Mouse (Mus musculus): ENCODE results near the gene Rpl21. TPM values are rescaled to one million over a fixed set of nuclear protein-coding genes. Genes with fewer than 3 reads are reported as not detected.

The Rpl21 gene
- polyA plus RNA-seq (2014; fragmentation: Nextera tagmentation; extraction: Ambion mirVana): 596 and 605 TPM in 2 replicates

GRCm38 (mm10) chr5:146832769-146833448 is at the start of gene Rpl21:
Gene Rpl21, plus strand, starts transcription at chr5:146832890.
- ATAC-seq (ENCODE audit: insufficient number of reproducible peaks, low FRiP score, low TSS enrichment, low read depth) (peak; percentile 96), DNase-seq (ENCODE audit: low spot score) (peak; percentile 95)
- peak within 1 kb of the TSS; percentile 96 for H3K4me3 ChIP-seq (ENCODE audit: low read depth, low read length)
- H3K9ac ChIP-seq (ENCODE audit: low read length): peak within 1 kb of the TSS; percentile 98
- H3K27ac ChIP-seq (replicated peaks; ENCODE audit: low read depth, low read length): peak within 1 kb of the TSS; percentile 72
- peaks cover 11% of the 10 kb centered on the region for H3K36me3 ChIP-seq (ENCODE audit: control insufficient read depth, insufficient read depth, low read length)
- no peaks in the 10 kb centered on the region for H3K27me3 ChIP-seq (ENCODE audit: control insufficient read depth, insufficient read depth, low read length)
- no peaks in the 10 kb centered on the region for H3K9me3 ChIP-seq (ENCODE audit: control insufficient read depth, low read length)
- 0 out of 2 replicates have a peak, but pooled peaks cover 3% of the 10 kb centered on the region for H3K4me1 ChIP-seq (ENCODE audit: control insufficient read depth, insufficient read depth, low read length)
- peak within 1 kb of the TSS; percentile 64 for H3K4me2 ChIP-seq (ENCODE audit: low read depth, severe bottlenecking)
- under 1% methylated on average over 60 of the region's 60 CpGs for WGBS

- DNase-seq (ENCODE audit: low spot score) (no peak), ATAC-seq (ENCODE audit: insufficient number of reproducible peaks, low FRiP score, low TSS enrichment, low read depth) (no peak)
- Histone ChIP-seq H3K27me3 (ENCODE audit: control insufficient read depth, insufficient read depth, low read length) (no peaks in the 10 kb centered on the region), H3K4me1 (ENCODE audit: control insufficient read depth, insufficient read depth, low read length) (no peaks in the 10 kb centered on the region), H3K4me3 (ENCODE audit: low read depth, low read length) (no peak overlapping the region), H3K9me3 (ENCODE audit: control insufficient read depth, low read length) (no peaks in the 10 kb centered on the region), H3K4me2 (ENCODE audit: low read depth, severe bottlenecking) (no peak overlapping the region), H3K27ac (replicated peaks; ENCODE audit: low read depth, low read length) (no peak overlapping the region), H3K9ac (ENCODE audit: low read length) (no peak overlapping the region), H3K36me3 (ENCODE audit: control insufficient read depth, insufficient read depth, low read length) (no peaks in the 10 kb centered on the region)
- WGBS: 92% methylated on average over 10 of the region's 10 CpGs
Measured at GRCm38 (mm10) chr5:146783300-146783699, 49.4 kb upstream of the Rpl21 start.

GRCm38 (mm10) chr5:146783891-146784290 is 48.8 kb upstream of the Rpl21 start:
- ATAC-seq (ENCODE audit: insufficient number of reproducible peaks, low FRiP score, low TSS enrichment, low read depth) (no peak), DNase-seq (ENCODE audit: low spot score) (no peak)
- Histone ChIP-seq H3K9me3 (ENCODE audit: control insufficient read depth, low read length) (no peaks in the 10 kb centered on the region), H3K4me1 (ENCODE audit: control insufficient read depth, insufficient read depth, low read length) (no peaks in the 10 kb centered on the region), H3K4me2 (ENCODE audit: low read depth, severe bottlenecking) (no peak overlapping the region), H3K27ac (replicated peaks; ENCODE audit: low read depth, low read length) (no peak overlapping the region), H3K27me3 (ENCODE audit: control insufficient read depth, insufficient read depth, low read length) (no peaks in the 10 kb centered on the region), H3K9ac (ENCODE audit: low read length) (no peak overlapping the region), H3K4me3 (ENCODE audit: low read depth, low read length) (no peak overlapping the region), H3K36me3 (ENCODE audit: control insufficient read depth, insufficient read depth, low read length) (no peaks in the 10 kb centered on the region)
- 93% methylated on average over 10 of the region's 10 CpGs for WGBS

- Histone ChIP-seq H3K9ac (ENCODE audit: low read length) (no peak overlapping the region), H3K4me2 (ENCODE audit: low read depth, severe bottlenecking) (no peak overlapping the region), H3K36me3 (ENCODE audit: control insufficient read depth, insufficient read depth, low read length) (no peaks in the 10 kb centered on the region), H3K4me3 (ENCODE audit: low read depth, low read length) (no peak overlapping the region), H3K27me3 (ENCODE audit: control insufficient read depth, insufficient read depth, low read length) (no peaks in the 10 kb centered on the region), H3K9me3 (ENCODE audit: control insufficient read depth, low read length) (no peaks in the 10 kb centered on the region), H3K27ac (replicated peaks; ENCODE audit: low read depth, low read length) (no peak overlapping the region), H3K4me1 (ENCODE audit: control insufficient read depth, insufficient read depth, low read length) (peaks cover 5% of the 10 kb centered on the region)
- DNase-seq (ENCODE audit: low spot score) (no peak), ATAC-seq (ENCODE audit: insufficient number of reproducible peaks, low FRiP score, low TSS enrichment, low read depth) (no peak)
- 70% methylated on average over 8 of the region's 8 CpGs for WGBS
Measured at GRCm38 (mm10) chr5:146786123-146786522, 46.6 kb upstream of the Rpl21 start.

GRCm38 (mm10) chr5:146789413-146789812 is 43.3 kb upstream of the Rpl21 start:
- Histone ChIP-seq H3K9ac (ENCODE audit: low read length) (no peak overlapping the region), H3K27ac (replicated peaks; ENCODE audit: low read depth, low read length) (no peak overlapping the region), H3K4me3 (ENCODE audit: low read depth, low read length) (no peak overlapping the region), H3K4me2 (ENCODE audit: low read depth, severe bottlenecking) (no peak overlapping the region), H3K9me3 (ENCODE audit: control insufficient read depth, low read length) (no peaks in the 10 kb centered on the region), H3K4me1 (ENCODE audit: control insufficient read depth, insufficient read depth, low read length) (peaks cover 12% of the 10 kb centered on the region), H3K27me3 (ENCODE audit: control insufficient read depth, insufficient read depth, low read length) (no peaks in the 10 kb centered on the region), H3K36me3 (ENCODE audit: control insufficient read depth, insufficient read depth, low read length) (no peaks in the 10 kb centered on the region)
- 79% methylated on average over 9 of the region's 9 CpGs for WGBS
- DNase-seq (ENCODE audit: low spot score) (no peak), ATAC-seq (ENCODE audit: insufficient number of reproducible peaks, low FRiP score, low TSS enrichment, low read depth) (no peak)

- no peak for ATAC-seq (ENCODE audit: insufficient number of reproducible peaks, low FRiP score, low TSS enrichment, low read depth)
- Histone ChIP-seq H3K27me3 (ENCODE audit: control insufficient read depth, insufficient read depth, low read length) (no peaks in the 10 kb centered on the region), H3K9ac (ENCODE audit: low read length) (no peak overlapping the region), H3K4me1 (ENCODE audit: control insufficient read depth, insufficient read depth, low read length) (peaks cover 12% of the 10 kb centered on the region), H3K27ac (replicated peaks; ENCODE audit: low read depth, low read length) (no peak overlapping the region), H3K36me3 (ENCODE audit: control insufficient read depth, insufficient read depth, low read length) (no peaks in the 10 kb centered on the region), H3K4me3 (ENCODE audit: low read depth, low read length) (no peak overlapping the region), H3K9me3 (ENCODE audit: control insufficient read depth, low read length) (no peaks in the 10 kb centered on the region), H3K4me2 (ENCODE audit: low read depth, severe bottlenecking) (no peak overlapping the region)
- no peak for DNase-seq (ENCODE audit: low spot score)
- 80% methylated on average over 8 of the region's 8 CpGs for WGBS
Measured at GRCm38 (mm10) chr5:146790944-146791343, 41.7 kb upstream of the Rpl21 start.

GRCm38 (mm10) chr5:146792140-146792791 is 40.4 kb upstream of the Rpl21 start:
- Histone ChIP-seq H3K27me3 (ENCODE audit: control insufficient read depth, insufficient read depth, low read length) (no peaks in the 10 kb centered on the region), H3K4me1 (ENCODE audit: control insufficient read depth, insufficient read depth, low read length) (peaks cover 12% of the 10 kb centered on the region), H3K27ac (replicated peaks; ENCODE audit: low read depth, low read length) (no peak overlapping the region), H3K4me2 (ENCODE audit: low read depth, severe bottlenecking) (no peak overlapping the region), H3K9me3 (ENCODE audit: control insufficient read depth, low read length) (no peaks in the 10 kb centered on the region), H3K9ac (ENCODE audit: low read length) (no peak overlapping the region), H3K4me3 (ENCODE audit: low read depth, low read length) (no peak overlapping the region), H3K36me3 (ENCODE audit: control insufficient read depth, insufficient read depth, low read length) (no peaks in the 10 kb centered on the region)
- 75% methylated on average over 7 of the region's 7 CpGs for WGBS
- ATAC-seq (ENCODE audit: insufficient number of reproducible peaks, low FRiP score, low TSS enrichment, low read depth) (no peak), DNase-seq (ENCODE audit: low spot score) (no peak)

GRCm38 (mm10) chr5:146793630-146794083 is 39.0 kb upstream of the Rpl21 start:
- ATAC-seq (ENCODE audit: insufficient number of reproducible peaks, low FRiP score, low TSS enrichment, low read depth): no peak

More at GRCm38 (mm10) chr5:146793630-146794083, 39.0 kb upstream of the Rpl21 start:
- DNase-seq (ENCODE audit: low spot score): no peak
- 6% methylated on average over 18 of the region's 18 CpGs for WGBS
- H3K36me3 ChIP-seq (ENCODE audit: control insufficient read depth, insufficient read depth, low read length): no peaks in the 10 kb centered on the region
- peak overlapping the region; percentile 87 for H3K9ac ChIP-seq (ENCODE audit: low read length)
- H3K9me3 ChIP-seq (ENCODE audit: control insufficient read depth, low read length): no peaks in the 10 kb centered on the region
- H3K27ac ChIP-seq (replicated peaks; ENCODE audit: low read depth, low read length): no peak overlapping the region
- peak overlapping the region; percentile 59 for H3K4me2 ChIP-seq (ENCODE audit: low read depth, severe bottlenecking)
- peak overlapping the region; percentile 77 for H3K4me3 ChIP-seq (ENCODE audit: low read depth, low read length)
- H3K27me3 ChIP-seq (ENCODE audit: control insufficient read depth, insufficient read depth, low read length): no peaks in the 10 kb centered on the region
- H3K4me1 ChIP-seq (ENCODE audit: control insufficient read depth, insufficient read depth, low read length): peaks cover 12% of the 10 kb centered on the region
